Mouse (Mus musculus) stomach, embryonic 16.5 days (tissue): Measurements from ENCODE around the gene Mrpl33. TPM values are rescaled to one million over a fixed set of nuclear protein-coding genes. Genes with fewer than 3 reads are reported as not detected.

ENCODE experiments used
- ATAC-seq: fragments of 200-750 bp; cut with Nextera tagmentation; 2 replicates; pipeline ENCODE4 v1.8.0; 2017; ENCODE audit warnings: moderate number of reproducible peaks, moderate TSS enrichment; ENCODE audit not compliant: insufficient read depth, low FRiP score
- H3K27ac ChIP-seq: fragments of 300-500 bp; sonication (generic); 2 replicates; pipeline ENCODE4 v1.5.1; 2014; ENCODE audit warnings: low read length
- H3K27me3 ChIP-seq: fragments of 300-500 bp; sonication (generic); 2 replicates; pipeline ENCODE4 v1.6.1; 2014; ENCODE audit warnings: low read length, control low read depth, mixed read lengths; ENCODE audit not compliant: control insufficient read depth, insufficient read depth
- H3K36me3 ChIP-seq: fragments of 300-500 bp; sonication (generic); 2 replicates; pipeline ENCODE4 v1.6.1; 2014; ENCODE audit warnings: low read length; ENCODE audit not compliant: control insufficient read depth, insufficient read depth
- H3K4me1 ChIP-seq: fragments of 300-500 bp; sonication (generic); 2 replicates; pipeline ENCODE4 v1.6.1; 2014; ENCODE audit warnings: low read length, control low read depth, mixed read lengths; ENCODE audit not compliant: control insufficient read depth, insufficient read depth
- H3K4me2 ChIP-seq: fragments of 300-500 bp; sonication (generic); 2 replicates; pipeline ENCODE4 v1.6.1; 2014; ENCODE audit warnings: low read depth, low read length, mixed read lengths
- H3K4me3 ChIP-seq: fragments of 300-500 bp; sonication (generic); replicated peaks from 2 replicates; pipeline ENCODE4 v1.5.1; 2014; ENCODE audit warnings: mild to moderate bottlenecking, low read length
- H3K9ac ChIP-seq: fragments of 300-500 bp; sonication (generic); 2 replicates; pipeline ENCODE4 v1.6.1; 2014; ENCODE audit warnings: low read length
- H3K9me3 ChIP-seq: fragments of 300-500 bp; sonication (generic); replicated peaks from 2 replicates; pipeline ENCODE4 v1.6.1; 2016; ENCODE audit warnings: low read length, control low read depth; ENCODE audit not compliant: control insufficient read depth
- WGBS: fragments of 180-500 bp; shearing (Covaris S2); extraction: QIAGEN DNeasy Blood & Tissue Kit; methylation state at CpG from one replicate; pipeline ENCODE4 v1.1.7; 2014; 5-methylcytosine and 5-hydroxymethylcytosine counted together
- polyA plus RNA-seq: library from polyadenylated mRNA; unstranded; fragments of >200 nt; fragmentation: Nextera tagmentation; extraction: Ambion mirVana; gene quantifications from 2 replicates; pipeline ENCODE4 v1.2.1, GENCODE M21; 2015

Gene Mrpl33
- polyA plus RNA-seq, 1 experiment from 2014 or later: 319 TPM

DNA sequence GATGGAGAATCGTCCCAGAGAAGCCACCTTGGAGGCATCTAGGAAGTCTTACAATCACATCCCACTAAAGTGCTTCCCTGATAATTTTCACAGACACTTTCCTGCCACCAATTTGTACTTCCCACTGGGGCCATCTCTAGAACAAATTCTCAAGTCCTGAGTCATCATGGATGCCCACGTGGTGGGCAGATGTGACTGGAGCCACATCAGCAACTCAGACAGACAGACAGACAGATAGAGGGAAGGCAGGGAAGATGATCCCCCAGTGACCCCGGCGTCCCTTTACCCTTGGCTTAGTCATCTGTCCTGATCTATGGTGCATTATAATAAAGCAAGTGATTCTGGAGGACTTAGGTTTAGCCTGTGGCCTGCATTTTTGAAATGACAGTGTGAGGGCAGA lies 47.5 kb downstream of the Mrpl33 start:
- ATAC-seq: no peak
- H3K27ac ChIP-seq: no peak overlapping the region
- H3K4me3 ChIP-seq: no peak overlapping the region
- H3K4me2 ChIP-seq: no peak overlapping the region
- H3K9ac ChIP-seq: no peak overlapping the region
- H3K9me3 ChIP-seq: no peaks in the 10 kb centered on the region
- no peaks in the 10 kb centered on the region for H3K27me3 ChIP-seq
- no peaks in the 10 kb centered on the region for H3K36me3 ChIP-seq
- WGBS: 75% methylated on average over 4 of the region's 4 CpGs
- no peaks in the 10 kb centered on the region; the same call in 1 of the 2 replicates for H3K4me1 ChIP-seq

DNA sequence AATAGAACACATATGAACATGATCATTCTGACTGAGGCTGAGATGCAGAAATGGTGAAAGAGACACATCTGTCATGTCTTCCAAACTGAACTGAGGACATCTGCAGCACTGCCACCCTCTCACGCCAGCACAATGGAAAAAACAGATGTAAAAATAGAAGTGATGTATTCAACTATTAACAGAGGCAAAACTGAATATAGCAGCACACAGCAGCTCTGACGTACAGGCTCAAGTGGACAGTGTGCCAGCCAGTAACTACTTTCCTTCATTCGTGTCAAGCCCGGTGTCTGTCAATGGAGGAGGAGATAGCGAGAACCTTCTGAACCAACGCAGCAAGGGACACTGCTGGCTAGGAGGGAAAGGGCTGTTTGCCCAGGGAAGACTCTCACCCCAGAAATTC lies 48.1 kb downstream of the Mrpl33 start:
- ATAC-seq: no peak
- 78% methylated on average over 6 of the region's 6 CpGs for WGBS
- H3K27me3 ChIP-seq: no peaks in the 10 kb centered on the region

DNA sequence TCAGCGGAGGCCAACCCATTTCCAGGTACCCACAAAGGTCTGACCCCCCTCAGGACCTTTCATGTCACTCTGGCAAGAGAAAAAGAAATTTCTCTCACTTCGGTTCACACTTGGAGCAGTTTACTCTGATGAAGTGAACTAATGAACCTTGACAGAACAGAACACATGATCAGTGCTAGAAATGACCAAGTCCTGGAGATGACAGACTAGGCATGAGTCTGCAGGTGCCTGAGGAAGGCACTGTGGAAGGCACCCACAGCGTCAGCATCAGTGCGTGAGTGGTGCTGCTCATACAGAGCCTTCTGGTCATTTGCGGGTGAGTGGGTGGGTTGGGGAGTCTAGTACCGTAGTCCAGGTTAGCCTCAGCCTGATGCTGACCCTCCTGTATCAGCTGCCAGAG lies 49.1 kb downstream of the Mrpl33 start:
- Histone ChIP-seq H3K9ac (no peak overlapping the region), H3K27ac (no peak overlapping the region), H3K36me3 (no peaks in the 10 kb centered on the region), H3K9me3 (no peaks in the 10 kb centered on the region), H3K4me2 (no peak overlapping the region), H3K4me1 (no peaks in the 10 kb centered on the region; the same call in 1 of the 2 replicates), H3K27me3 (no peaks in the 10 kb centered on the region), H3K4me3 (no peak overlapping the region)
- ATAC-seq: no peak
- 90% methylated on average over 6 of the region's 6 CpGs for WGBS

More for the DNA sequence above, 48.1 kb downstream of the Mrpl33 start:
- H3K27ac ChIP-seq: no peak overlapping the region
- no peak overlapping the region for H3K4me2 ChIP-seq
- no peaks in the 10 kb centered on the region for H3K9me3 ChIP-seq
- no peak overlapping the region for H3K9ac ChIP-seq
- H3K4me3 ChIP-seq: no peak overlapping the region
- H3K4me1 ChIP-seq: no peaks in the 10 kb centered on the region; the same call in 1 of the 2 replicates
- H3K36me3 ChIP-seq: no peaks in the 10 kb centered on the region

DNA sequence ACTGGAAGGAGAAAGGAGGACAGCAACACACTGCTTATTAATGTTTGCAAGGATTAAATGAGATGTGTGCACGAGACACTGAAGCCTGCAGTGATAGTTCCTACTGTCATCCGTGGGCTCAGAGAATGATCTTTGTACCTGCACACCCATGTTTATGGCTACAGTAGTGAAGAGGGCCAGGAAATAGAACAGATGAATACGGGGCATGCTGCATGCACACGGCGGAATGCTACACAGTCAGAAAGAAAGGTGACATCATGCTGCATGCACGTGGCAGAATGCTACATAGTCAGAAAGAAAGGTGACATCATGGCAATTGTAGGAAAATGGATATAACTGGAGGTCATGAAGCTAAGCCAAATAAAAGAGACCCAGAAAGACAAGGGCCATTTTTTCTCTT lies 49.8 kb downstream of the Mrpl33 start:
- Histone ChIP-seq H3K4me1 (no peaks in the 10 kb centered on the region; the same call in 1 of the 2 replicates), H3K9me3 (no peaks in the 10 kb centered on the region), H3K36me3 (no peaks in the 10 kb centered on the region), H3K27me3 (no peaks in the 10 kb centered on the region), H3K4me3 (no peak overlapping the region), H3K27ac (no peak overlapping the region), H3K9ac (no peak overlapping the region), H3K4me2 (no peak overlapping the region)
- 79% methylated on average over 6 of the region's 6 CpGs for WGBS
- no peak for ATAC-seq

DNA sequence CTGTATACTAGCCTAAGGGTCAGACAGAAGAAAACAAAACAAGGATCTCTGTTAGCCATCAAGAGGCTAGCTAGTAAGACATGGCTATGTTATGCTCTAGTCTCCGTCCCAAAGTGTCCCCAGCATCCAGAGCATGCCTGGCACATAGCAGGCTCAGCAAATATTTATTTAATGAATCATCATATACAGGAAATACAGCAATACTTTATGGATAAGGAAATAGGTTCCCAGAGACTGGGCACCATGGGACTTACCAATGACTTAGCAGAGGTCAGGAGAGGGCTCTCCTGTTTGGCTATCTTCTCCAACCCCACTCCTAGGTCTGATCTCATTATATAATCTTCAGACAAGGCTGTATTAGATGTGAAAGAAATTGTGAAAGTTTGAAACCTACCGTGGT lies 50.6 kb downstream of the Mrpl33 start:
- H3K27me3 ChIP-seq: no peaks in the 10 kb centered on the region
- H3K4me1 ChIP-seq: no peaks in the 10 kb centered on the region; the same call in 1 of the 2 replicates
- H3K27ac ChIP-seq: no peak overlapping the region
- H3K9ac ChIP-seq: no peak overlapping the region
- no peaks in the 10 kb centered on the region for H3K9me3 ChIP-seq
- H3K36me3 ChIP-seq: no peaks in the 10 kb centered on the region
- 68% methylated on average over 2 of the region's 2 CpGs for WGBS
- ATAC-seq: no peak
- no peak overlapping the region for H3K4me3 ChIP-seq
- H3K4me2 ChIP-seq: no peak overlapping the region

DNA sequence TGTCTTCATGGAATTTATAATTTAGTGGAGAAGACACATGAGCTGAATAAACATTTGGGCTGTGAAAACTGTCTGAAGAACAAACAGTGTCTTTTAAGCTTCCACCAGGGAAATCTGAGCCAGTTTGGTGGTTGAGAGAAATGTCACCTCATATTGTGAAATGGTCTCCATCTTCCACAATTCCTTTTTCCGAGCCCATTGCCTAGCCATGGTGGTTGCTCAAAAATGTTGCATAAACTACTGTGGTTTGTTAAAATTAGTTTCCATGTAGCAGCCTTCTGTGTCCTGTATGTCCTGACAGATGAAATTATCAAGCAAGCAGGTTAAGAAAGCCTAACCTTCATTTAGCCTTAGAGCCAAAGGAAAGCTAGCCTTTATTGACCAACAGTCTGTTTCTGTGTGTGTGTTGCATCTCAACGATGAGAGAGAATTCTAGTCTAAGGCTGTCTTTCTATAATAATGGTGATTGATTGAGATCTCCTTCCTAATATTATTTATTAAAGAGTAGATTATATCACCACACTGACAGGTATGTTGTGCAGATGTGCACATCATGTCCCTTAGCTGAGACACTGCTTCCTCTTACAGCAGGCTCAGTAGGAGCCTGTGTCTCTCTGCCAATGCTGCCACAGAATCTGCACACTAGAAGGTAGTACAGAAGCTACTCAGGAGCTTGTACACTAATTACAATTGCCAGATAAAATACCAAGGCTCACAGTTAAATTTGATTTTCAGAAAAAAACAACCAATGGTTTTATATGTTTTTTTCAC lies 54.0 kb downstream of the Mrpl33 start:
- ATAC-seq: no peak
- no peak overlapping the region for H3K27ac ChIP-seq
- no peaks in the 10 kb centered on the region; the same call in 1 of the 2 replicates for H3K4me1 ChIP-seq
- H3K4me3 ChIP-seq: no peak overlapping the region
- H3K27me3 ChIP-seq: no peaks in the 10 kb centered on the region
- H3K9me3 ChIP-seq: 0 out of 2 replicates have a peak, but pooled peaks cover 3% of the 10 kb centered on the region
- no peak overlapping the region for H3K9ac ChIP-seq
- 85% methylated on average over 2 of the region's 2 CpGs for WGBS
- no peak overlapping the region for H3K4me2 ChIP-seq
- H3K36me3 ChIP-seq: no peaks in the 10 kb centered on the region

DNA sequence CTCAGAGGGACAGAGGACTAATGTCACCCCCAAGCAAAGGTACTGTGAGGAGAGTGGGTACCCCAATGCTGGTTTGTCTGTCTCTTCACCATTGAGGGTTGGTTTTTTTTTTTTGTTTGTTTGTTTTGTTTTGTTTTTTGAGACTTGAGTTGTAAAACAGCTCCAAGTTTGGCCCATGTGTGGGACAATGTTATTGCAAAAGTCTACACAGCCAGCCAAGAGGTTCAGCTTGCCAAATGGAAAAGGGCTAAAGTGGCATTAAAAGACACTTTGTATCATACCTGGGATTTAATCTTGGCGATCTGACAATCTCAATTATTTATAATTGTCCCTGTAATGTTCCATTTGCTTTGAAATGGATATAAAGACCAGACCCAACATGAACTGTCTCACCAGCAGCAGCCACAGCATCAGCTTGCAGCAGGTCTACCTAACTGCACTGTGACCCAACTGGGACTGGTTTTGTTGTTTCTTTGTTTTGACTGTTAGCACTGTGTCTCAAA lies 59.0 kb downstream of the Mrpl33 start:
- Histone ChIP-seq H3K4me2 (no peak overlapping the region), H3K4me3 (no peak overlapping the region), H3K27me3 (no peaks in the 10 kb centered on the region), H3K27ac (no peak overlapping the region), H3K36me3 (no peaks in the 10 kb centered on the region), H3K4me1 (no peaks in the 10 kb centered on the region), H3K9ac (no peak overlapping the region), H3K9me3 (0 out of 2 replicates have a peak, but pooled peaks cover 3% of the 10 kb centered on the region)
- ATAC-seq: no peak
- 76% methylated on average over 1 of the region's 1 CpGs for WGBS

DNA sequence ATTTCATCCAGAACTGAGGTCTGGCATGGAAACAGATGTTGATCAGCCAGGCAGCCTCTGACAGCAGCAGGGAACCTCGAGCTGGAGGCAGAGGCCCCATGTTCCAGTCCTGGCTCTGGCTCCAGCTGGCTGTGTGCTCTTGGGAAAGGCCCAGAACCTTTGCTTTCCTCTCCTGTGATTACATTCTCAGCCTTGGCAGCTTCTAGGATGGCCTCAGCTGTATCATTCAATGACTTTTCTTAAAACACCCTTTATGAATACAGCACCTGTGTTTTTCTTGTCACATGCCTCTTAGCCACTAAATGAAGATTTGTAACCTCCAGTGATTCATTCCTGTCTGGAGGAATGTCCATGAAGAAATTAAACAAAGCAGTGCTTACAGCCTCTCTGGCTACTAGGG lies 69.4 kb downstream of the Mrpl33 start:
- no peak overlapping the region for H3K9ac ChIP-seq
- H3K27ac ChIP-seq: no peak overlapping the region; the same call in 1 of the 2 replicates
- ATAC-seq: no peak
- H3K9me3 ChIP-seq: no peaks in the 10 kb centered on the region
- H3K27me3 ChIP-seq: no peaks in the 10 kb centered on the region
- no peaks in the 10 kb centered on the region for H3K36me3 ChIP-seq
- H3K4me2 ChIP-seq: no peak overlapping the region
- no peaks in the 10 kb centered on the region for H3K4me1 ChIP-seq
- WGBS: 25% methylated on average over 1 of the region's 1 CpGs
- H3K4me3 ChIP-seq: no peak overlapping the region

DNA sequence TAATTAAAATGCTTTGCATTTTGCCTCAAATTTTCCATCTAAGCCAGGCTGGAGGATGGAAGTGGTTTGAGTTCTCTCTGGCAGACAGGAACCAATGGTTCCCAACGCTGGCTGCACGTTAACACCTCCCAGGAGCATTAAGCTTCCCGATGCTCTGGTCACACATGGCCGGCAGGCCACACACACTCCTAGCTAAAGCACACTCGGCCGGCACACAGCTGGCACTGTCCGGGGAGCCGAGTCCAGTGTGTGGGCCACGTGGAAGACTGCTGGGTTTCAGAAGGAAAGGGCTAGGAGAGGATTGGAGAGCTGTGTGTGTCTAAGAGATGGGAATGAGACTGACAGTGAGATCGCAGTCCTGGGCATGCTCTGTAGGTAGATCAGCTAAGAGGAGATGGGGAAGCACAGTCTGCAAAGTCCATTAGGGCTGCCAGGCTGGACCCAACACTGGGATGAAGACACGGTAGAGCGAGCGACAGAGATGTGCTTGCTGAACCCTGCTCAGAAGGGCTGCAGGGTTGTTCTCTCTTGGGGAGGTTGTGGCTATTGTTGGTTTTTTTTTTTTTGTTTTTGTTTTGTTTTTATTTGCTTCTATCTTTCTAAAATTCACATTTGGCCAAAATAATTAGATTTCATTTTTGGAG lies 71.7 kb downstream of the Mrpl33 start:
- no peak overlapping the region for H3K9ac ChIP-seq
- no peaks in the 10 kb centered on the region for H3K27me3 ChIP-seq
- H3K9me3 ChIP-seq: no peaks in the 10 kb centered on the region
- H3K4me2 ChIP-seq: no peak overlapping the region
- no peaks in the 10 kb centered on the region for H3K4me1 ChIP-seq
- no peaks in the 10 kb centered on the region for H3K36me3 ChIP-seq
- no peak overlapping the region for H3K27ac ChIP-seq
- H3K4me3 ChIP-seq: no peak overlapping the region
- WGBS: 90% methylated on average over 13 of the region's 13 CpGs
- no peak for ATAC-seq
